Mouse (Mus musculus) erythroid progenitor cell, adult 5-6 weeks (primary cell): ENCODE data around the gene A930018P22Rik. TPM values are rescaled to one million over a fixed set of nuclear protein-coding genes. Genes with fewer than 3 reads are reported as not detected.

ENCODE experiments used
- ATAC-seq: replicated peaks from 2 replicates; pipeline ENCODE4 v1.8.0; 2016; ENCODE audit warnings: moderate number of reproducible peaks, mild to moderate bottlenecking, moderate TSS enrichment, inconsistent platforms; ENCODE audit not compliant: poor library complexity, low FRiP score, severe bottlenecking
- total RNA-seq, 2 experiments: library from RNA; stranded (forward) in 1 of 2; stranded (reverse) in 1 of 2; fragments of 150-400 nt in 1 of 2; fragments of 186-747, 209-891 nt in 1 of 2; gene quantifications; 2 replicates each; pipeline versions ENCODE4 v1.2.3 to v1.2.4; 2015 to 2017; ENCODE audit warnings: low replicate concordance in 2 of 2

A930018P22Rik gene
- total RNA-seq, 2 experiments from 2014 or later = 1.7 TPM; not detected in 1

- ATAC-seq = no peak
Measured at GRCm38 (mm10) chr2:104150608-104151397, 28.2 kb downstream of the A930018P22Rik start.

- ATAC-seq = no peak
Measured at GRCm38 (mm10) chr2:104153345-104153744, 30.8 kb downstream of the A930018P22Rik start.

GRCm38 (mm10) chr2:104153876-104154275 lies 31.3 kb downstream of the A930018P22Rik start:
- ATAC-seq = no peak

- ATAC-seq = no peak
Measured at GRCm38 (mm10) chr2:104157831-104158230, 35.3 kb downstream of the A930018P22Rik start.

GRCm38 (mm10) chr2:104163418-104163817 lies 40.8 kb downstream of the A930018P22Rik start:
- ATAC-seq = no peak

GRCm38 (mm10) chr2:104163978-104164487 lies 41.5 kb downstream of the A930018P22Rik start:
- no peak for ATAC-seq

GRCm38 (mm10) chr2:104165631-104166030 lies 43.1 kb downstream of the A930018P22Rik start:
- ATAC-seq = no peak

GRCm38 (mm10) chr2:104167765-104168164 lies 45.2 kb downstream of the A930018P22Rik start:
- ATAC-seq = no peak

- no peak for ATAC-seq
Measured at GRCm38 (mm10) chr2:104168186-104168896, 45.8 kb downstream of the A930018P22Rik start.

GRCm38 (mm10) chr2:104172695-104173348 lies 50.3 kb downstream of the A930018P22Rik start:
- no peak for ATAC-seq

- ATAC-seq = no peak
Measured at GRCm38 (mm10) chr2:104173431-104173830, 50.9 kb downstream of the A930018P22Rik start.

Other genes with a start within 250 kb of the A930018P22Rik start
- 633 and 653 TPM in 2 replicates for gene Lmo2, start 164.8 kb upstream of the A930018P22Rik start, total RNA-seq (2015; ENCODE audit: low replicate concordance)
- 362 and 409 TPM in 2 replicates for gene Lmo2, start 164.8 kb upstream of the A930018P22Rik start, total RNA-seq (2017; ENCODE audit: low replicate concordance)
- 84.3 and 95.2 TPM in 2 replicates for gene Fbxo3, start 95.0 kb upstream of the A930018P22Rik start, total RNA-seq (2015; ENCODE audit: low replicate concordance)
- 96.8 and 101 TPM in 2 replicates for gene Fbxo3, start 95.0 kb upstream of the A930018P22Rik start, total RNA-seq (2017; ENCODE audit: low replicate concordance)
- 5.8 TPM in 1 of 2 replicates, not detected in the other for gene 4931422A03Rik, start 94.4 kb upstream of the A930018P22Rik start, total RNA-seq (2015; ENCODE audit: low replicate concordance)
- not detected in 2 replicates for gene 4931422A03Rik, start 94.4 kb upstream of the A930018P22Rik start, total RNA-seq (2017; ENCODE audit: low replicate concordance)
- 0.84 and 4.7 TPM in 2 replicates for gene Gm10912, start 56.9 kb upstream of the A930018P22Rik start, total RNA-seq (2015; ENCODE audit: low replicate concordance)
- gene Gm10912, start 56.9 kb upstream of the A930018P22Rik start, total RNA-seq (2017; ENCODE audit: low replicate concordance) = 2.1 TPM in 1 of 2 replicates, not detected in the other
- gene Gm10799, start 54.2 kb upstream of the A930018P22Rik start, total RNA-seq (2015; ENCODE audit: low replicate concordance) = not detected in 2 replicates
- not detected in 2 replicates for gene Gm10799, start 54.2 kb upstream of the A930018P22Rik start, total RNA-seq (2017; ENCODE audit: low replicate concordance)
- gene Cd59b, start 52.9 kb upstream of the A930018P22Rik start, total RNA-seq (2015; ENCODE audit: low replicate concordance) = 18.4 and 42.8 TPM in 2 replicates
- 15.4 and 29.4 TPM in 2 replicates for gene Cd59b, start 52.9 kb upstream of the A930018P22Rik start, total RNA-seq (2017; ENCODE audit: low replicate concordance)
- gene Cd59a, start 27.0 kb upstream of the A930018P22Rik start, total RNA-seq (2015; ENCODE audit: low replicate concordance) = 47.9 and 52.0 TPM in 2 replicates
- gene Cd59a, start 27.0 kb upstream of the A930018P22Rik start, total RNA-seq (2017; ENCODE audit: low replicate concordance) = 38.4 and 43.1 TPM in 2 replicates